Mouse (Mus musculus) megakaryocyte, embryonic 14.5 days (primary cell): Measurements from ENCODE around the gene Dtx4. TPM values are rescaled to one million over a fixed set of nuclear protein-coding genes. Genes with fewer than 3 reads are reported as not detected.
A peak's percentile ranks its signal among the peaks of the same experiment; 100 is the strongest.

Experiments
- H3K27me3 ChIP-seq: replicated peaks from 2 replicates; pipeline ENCODE3; 2012; ENCODE audit warnings: inconsistent platforms
- H3K36me3 ChIP-seq: replicated peaks from 2 replicates; pipeline ENCODE3; 2012; ENCODE audit warnings: low read length, inconsistent platforms, mixed read lengths
- H3K4me1 ChIP-seq: 2 replicates; pipeline ENCODE4 v1.6.1; 2012; ENCODE audit warnings: inconsistent platforms
- H3K4me3 ChIP-seq: replicated peaks from 2 replicates; pipeline ENCODE3; 2012; ENCODE audit warnings: moderate library complexity, mild to moderate bottlenecking, inconsistent platforms
- H3K9me3 ChIP-seq: 2 replicates; pipeline ENCODE4 v1.6.1; 2012; ENCODE audit warnings: inconsistent platforms
- FLI1 ChIP-seq: IDR thresholded peaks from 2 replicates; pipeline ENCODE4 v1.6.1; 2012; ENCODE audit warnings: low read length, inconsistent platforms, mixed read lengths
- GATA1 ChIP-seq: IDR thresholded peaks from 3 replicates; pipeline ENCODE4 v1.6.1; 2012; ENCODE audit warnings: mixed read lengths, low read length, inconsistent platforms, borderline replicate concordance
- polyA plus RNA-seq: library from polyadenylated mRNA; stranded (reverse); fragments of >175 nt; gene quantifications from 2 replicates; pipeline ENCODE4 v1.2.3, GENCODE M21; 2012; ENCODE audit warnings: low replicate concordance; ENCODE audit not compliant: insufficient read depth

The Dtx4 gene
- polyA plus RNA-seq, 1 experiment: 1.9 TPM

DNA sequence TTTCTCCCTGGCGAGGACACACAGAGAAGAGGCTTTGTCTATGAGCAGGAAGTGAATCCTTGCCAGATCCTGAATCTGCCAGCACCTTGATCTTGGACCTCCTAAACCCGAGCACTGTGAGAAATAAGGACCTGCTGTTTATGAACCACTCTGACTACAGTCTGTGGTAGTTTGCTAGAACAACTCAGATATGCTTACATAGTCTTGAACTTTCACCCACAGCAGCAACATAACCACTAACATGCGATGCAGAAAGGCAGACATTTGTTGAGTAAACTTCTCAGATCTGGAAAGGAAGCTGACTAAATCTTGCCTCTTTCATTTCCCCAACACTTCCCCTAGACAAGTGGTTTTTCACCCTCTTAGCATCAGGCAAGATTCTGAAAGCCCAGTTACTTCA lies 29.4 kb downstream of the Dtx4 start:
- TF ChIP-seq GATA1: no peak
- no peak for TF ChIP-seq FLI1
- Histone ChIP-seq H3K9me3 (no peaks in the 10 kb centered on the region), H3K27me3 (no peaks in the 10 kb centered on the region), H3K4me3 (no peak overlapping the region), H3K36me3 (peaks cover 48% of the 10 kb centered on the region), H3K4me1 (peaks cover 74% of the 10 kb centered on the region)

DNA sequence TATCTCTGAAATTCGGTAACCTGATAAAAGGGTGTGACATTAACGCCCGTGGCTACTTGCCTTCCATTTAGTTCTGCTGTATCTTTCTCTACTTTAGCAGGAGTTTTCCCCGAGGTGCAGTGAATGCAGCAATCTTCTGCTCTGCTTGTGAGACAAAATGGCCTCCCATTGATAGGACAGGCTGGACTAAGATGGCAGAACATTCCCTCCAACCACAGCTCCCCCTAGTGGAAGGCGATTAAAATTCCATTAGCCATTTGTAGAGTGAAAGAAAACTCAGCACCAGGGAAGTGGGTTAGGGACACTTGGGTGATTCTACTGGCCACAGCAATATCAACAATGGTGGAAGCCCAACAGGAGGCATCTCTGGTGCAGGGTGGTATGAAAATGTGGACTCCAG lies 33.8 kb downstream of the Dtx4 start:
- H3K36me3 ChIP-seq: peaks cover 38% of the 10 kb centered on the region
- peaks cover 78% of the 10 kb centered on the region for H3K4me1 ChIP-seq
- TF ChIP-seq FLI1 (no peak), GATA1 (no peak)
- no peak overlapping the region for H3K4me3 ChIP-seq
- no peaks in the 10 kb centered on the region for H3K9me3 ChIP-seq
- H3K27me3 ChIP-seq: no peaks in the 10 kb centered on the region

DNA sequence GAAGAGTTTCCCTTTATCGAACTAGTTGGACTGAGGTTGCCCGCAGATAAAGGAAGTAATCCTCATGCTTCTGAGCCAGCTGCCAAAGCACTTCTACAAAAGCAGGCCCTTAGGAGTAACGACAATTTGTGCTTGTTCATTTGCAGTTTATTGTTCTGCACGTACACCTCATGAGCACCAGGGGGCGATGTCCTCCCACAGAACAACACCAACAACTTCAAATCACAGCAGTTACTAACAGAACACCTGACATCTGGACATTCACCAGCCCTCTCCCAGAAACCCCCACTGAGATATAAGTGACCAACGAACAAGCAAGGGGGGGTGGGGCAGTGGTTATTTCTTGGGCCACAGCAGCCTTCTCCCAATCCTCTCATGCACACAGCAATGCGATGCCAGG lies 35.0 kb downstream of the Dtx4 start:
- Histone ChIP-seq H3K27me3 (no peaks in the 10 kb centered on the region), H3K9me3 (no peaks in the 10 kb centered on the region), H3K36me3 (peaks cover 46% of the 10 kb centered on the region), H3K4me3 (no peak overlapping the region), H3K4me1 (peaks cover 79% of the 10 kb centered on the region)
- TF ChIP-seq FLI1: no peak

DNA sequence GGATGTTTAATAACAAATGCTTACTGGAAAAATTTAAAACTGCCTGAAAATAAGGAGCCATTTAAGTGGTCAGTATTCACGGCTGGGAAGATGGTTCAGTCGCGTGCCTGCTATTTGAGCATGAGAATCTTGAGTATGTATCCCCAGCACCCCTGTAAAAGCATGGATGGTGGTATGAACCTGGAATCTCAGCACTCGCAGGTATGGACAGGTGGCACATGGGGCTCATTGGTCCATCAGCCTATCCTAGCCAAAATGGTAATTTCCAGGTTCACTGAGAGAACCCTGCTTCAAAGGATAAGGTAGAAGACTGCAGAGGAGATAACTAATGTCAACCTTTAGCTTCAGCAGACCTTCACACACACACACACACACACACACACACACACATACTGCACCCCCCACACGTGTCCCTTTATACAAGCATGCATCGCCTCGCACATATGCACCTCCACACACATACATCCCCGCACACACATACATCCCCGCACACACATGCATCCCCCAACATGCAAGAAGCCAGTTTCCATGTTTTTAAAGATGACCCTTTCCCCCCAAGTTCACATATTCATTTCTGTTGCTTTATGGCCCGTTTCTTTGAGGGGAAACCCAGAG lies 35.6 kb downstream of the Dtx4 start:
- no peaks in the 10 kb centered on the region for H3K9me3 ChIP-seq
- TF ChIP-seq GATA1 (no peak), FLI1 (no peak)
- H3K4me1 ChIP-seq: peaks cover 81% of the 10 kb centered on the region
- peak overlapping the region; percentile 74 for H3K4me3 ChIP-seq
- peaks cover 42% of the 10 kb centered on the region for H3K36me3 ChIP-seq
- H3K27me3 ChIP-seq: no peaks in the 10 kb centered on the region

DNA sequence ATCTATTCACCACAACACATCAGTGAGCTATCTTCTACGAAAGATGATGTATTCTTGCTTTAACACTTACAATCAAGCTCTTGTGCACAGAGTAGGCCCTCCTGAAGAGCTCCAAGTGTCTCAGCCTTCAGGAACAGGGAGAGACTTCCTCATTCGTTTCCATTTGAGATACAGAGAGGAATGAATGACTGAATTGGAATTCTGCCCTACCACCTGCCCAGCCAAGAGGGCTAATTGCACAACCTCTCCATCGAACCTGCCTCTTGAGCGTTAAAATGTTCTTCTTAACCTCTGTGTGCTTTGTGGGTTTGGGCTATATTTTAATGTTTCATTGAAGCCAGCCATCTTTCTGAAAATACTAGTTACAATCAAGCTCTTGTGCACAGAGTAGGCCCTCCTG lies 36.6 kb downstream of the Dtx4 start:
- no peaks in the 10 kb centered on the region for H3K9me3 ChIP-seq
- peaks cover 86% of the 10 kb centered on the region for H3K4me1 ChIP-seq
- TF ChIP-seq GATA1: no peak
- TF ChIP-seq FLI1: no peak
- H3K36me3 ChIP-seq: peaks cover 37% of the 10 kb centered on the region
- H3K27me3 ChIP-seq: no peaks in the 10 kb centered on the region
- peak overlapping the region; percentile 82 for H3K4me3 ChIP-seq

DNA sequence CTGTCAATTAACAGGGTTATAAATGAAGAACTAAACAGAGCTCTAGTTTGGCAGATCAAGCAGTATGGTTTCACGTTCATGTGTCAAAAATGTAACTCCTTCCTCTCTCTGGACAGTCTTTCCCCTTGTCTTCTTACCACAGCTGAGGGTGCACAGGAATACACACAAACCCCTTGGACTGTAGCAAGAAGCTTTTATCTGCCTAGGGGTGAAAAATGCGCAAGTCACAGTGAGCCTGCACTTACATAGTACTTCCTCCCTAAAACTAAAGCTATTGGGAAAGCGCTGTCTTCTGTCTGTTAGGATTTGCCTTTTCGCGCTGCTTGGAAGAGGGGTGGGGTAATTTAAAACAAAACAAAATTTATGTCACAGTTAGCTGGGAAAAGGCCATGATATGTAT lies 37.1 kb downstream of the Dtx4 start:
- Histone ChIP-seq H3K4me1 (peaks cover 86% of the 10 kb centered on the region), H3K9me3 (no peaks in the 10 kb centered on the region), H3K36me3 (peaks cover 31% of the 10 kb centered on the region), H3K4me3 (peak overlapping the region; percentile 82), H3K27me3 (no peaks in the 10 kb centered on the region)
- no peak for TF ChIP-seq FLI1
- TF ChIP-seq GATA1: peak; percentile 72; the same call in 1 of the 3 replicates

DNA sequence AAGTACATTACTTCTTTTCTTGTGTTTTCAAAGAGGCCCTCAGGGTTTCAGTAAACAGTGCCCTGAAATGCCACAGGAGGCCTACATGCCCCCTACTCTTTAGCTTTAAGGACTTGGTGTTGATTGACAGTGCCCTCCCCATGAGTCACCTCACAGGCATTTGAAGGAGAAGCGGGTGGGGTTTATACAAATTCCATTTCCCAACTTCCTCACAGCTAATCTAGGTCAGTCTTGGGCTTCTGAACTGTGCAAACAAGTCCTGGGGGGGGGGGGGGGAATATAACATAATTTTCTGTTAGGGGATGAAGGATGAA lies 37.6 kb downstream of the Dtx4 start:
- H3K27me3 ChIP-seq: no peaks in the 10 kb centered on the region
- no peaks in the 10 kb centered on the region for H3K9me3 ChIP-seq
- peak overlapping the region; percentile 83 for H3K4me3 ChIP-seq
- peaks cover 85% of the 10 kb centered on the region for H3K4me1 ChIP-seq
- TF ChIP-seq FLI1: no peak
- no peak for TF ChIP-seq GATA1
- peaks cover 27% of the 10 kb centered on the region for H3K36me3 ChIP-seq

DNA sequence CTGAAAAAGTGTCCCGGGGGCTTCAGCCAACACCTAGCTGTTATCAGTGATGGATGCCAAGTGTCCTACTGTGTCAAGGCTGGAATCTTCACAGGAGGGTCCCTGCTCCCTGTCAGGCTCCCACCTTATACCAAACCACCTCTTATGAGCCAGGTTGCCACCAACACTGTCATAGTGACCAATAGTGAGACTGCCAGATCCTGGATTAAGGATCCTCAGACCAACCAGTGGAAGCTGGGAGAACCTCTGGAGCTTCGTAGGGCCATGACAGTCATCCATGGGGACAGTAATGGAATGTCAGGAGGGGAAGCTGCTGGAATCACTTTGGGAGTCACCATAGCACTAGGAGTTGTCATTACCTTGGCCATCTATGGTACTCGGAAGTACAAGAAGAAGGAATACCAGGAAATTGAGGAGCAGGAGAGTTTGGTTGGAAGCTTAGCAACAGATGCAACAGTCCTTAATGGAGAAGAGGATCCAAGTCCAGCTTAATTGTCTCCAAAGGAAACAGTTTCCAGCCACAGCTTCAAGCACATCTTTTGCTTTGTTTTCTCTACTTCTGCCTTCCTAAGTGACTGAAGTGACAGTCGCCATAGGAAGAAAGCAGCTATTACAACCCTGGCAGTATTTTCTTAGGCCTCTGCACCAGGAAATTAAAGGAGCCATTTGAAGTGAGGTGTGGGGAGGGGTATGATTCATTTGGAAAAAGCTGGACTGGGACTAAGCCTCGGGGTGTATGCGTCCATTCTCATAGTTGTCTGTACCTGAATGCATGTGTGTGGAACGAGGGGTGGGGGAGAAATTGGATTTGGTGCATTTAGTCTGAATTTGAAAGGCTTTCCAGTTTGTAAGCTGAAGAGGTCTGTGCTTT lies 38.2 kb downstream of the Dtx4 start:
- H3K4me1 ChIP-seq: peaks cover 83% of the 10 kb centered on the region
- peaks cover 23% of the 10 kb centered on the region for H3K36me3 ChIP-seq
- peak overlapping the region; percentile 83 for H3K4me3 ChIP-seq
- H3K9me3 ChIP-seq: no peaks in the 10 kb centered on the region
- no peaks in the 10 kb centered on the region for H3K27me3 ChIP-seq
- TF ChIP-seq GATA1: no peak
- no peak for TF ChIP-seq FLI1

DNA sequence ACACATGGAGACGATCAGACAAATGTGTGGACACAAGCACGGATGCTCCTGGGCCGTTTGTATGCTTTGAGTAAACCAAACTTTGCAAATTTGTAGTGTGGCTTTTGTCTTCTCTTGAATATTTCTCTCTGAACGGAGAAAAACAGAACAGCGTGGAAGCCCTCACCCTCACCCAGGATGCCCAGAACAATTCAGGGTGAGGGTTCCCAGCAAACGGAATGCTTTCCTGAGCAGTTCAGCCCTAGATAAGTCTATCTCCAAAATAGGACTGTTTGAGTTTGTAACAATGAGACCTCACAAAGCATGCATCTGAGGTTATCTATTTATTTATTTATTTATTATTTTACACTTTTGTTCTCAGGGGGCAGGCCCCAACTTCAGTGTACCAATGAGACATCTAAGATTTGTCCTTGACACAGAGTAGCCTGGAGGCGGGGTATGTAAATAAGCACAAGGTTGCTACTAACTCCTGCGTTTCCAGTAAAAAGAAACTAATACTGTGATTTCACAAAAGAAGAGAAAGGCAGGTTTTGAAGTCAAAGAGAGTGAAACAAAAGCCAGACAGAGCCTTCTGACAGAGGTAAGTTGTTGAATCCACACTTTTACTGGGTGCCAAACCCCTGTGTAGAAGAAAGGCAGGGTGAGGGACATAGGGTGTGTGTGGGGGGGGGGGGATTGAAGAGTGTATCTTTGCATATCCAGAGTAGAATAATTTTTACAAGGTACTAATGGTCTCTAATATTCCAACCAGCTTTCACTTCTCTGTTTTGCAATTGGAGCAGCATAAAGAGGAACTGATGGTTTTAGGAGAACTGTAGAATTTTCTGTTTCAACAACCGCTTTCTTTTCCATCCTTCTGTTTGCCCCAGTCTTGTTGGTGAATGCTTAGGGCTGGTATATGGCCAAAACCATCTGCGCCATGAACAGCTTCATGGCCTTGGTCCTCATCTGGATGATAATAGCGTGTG lies 40.7 kb downstream of the Dtx4 start, which contains the start of gene Mpeg1:
Mpeg1 (plus strand) TSS at position 498 of the 968 bp plus-strand sequence.
- Histone ChIP-seq H3K27me3 (no peaks in the 10 kb centered on the region), H3K9me3 (no peaks in the 10 kb centered on the region), H3K4me3 (peak within 1 kb of the TSS; percentile 83), H3K4me1 (peaks cover 72% of the 10 kb centered on the region), H3K36me3 (peaks cover 16% of the 10 kb centered on the region)
- TF ChIP-seq FLI1 (no peak), GATA1 (no peak)
